ENCODE assay signal across 8 mouse cellular contexts in the genomic region with DNA sequence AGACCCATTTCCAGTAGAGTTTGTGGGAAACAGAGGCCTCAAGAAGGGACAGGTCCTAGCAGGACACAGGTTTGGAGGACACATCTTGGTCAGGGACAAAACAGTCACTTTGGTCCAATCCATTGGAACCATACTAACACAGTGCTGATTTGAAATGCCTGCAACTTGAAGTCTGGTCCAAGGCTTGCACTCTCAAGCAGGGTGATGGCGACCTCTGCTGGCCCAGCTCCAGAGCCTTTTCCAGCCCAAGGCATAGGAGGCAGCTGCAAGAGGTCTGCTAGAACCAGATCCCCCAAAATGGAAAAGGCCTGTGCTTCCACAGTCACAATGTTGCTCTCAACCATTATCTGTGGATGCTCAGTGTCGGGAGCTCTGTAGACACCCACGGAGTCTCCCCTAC. TPM values are rescaled to one million over a fixed set of nuclear protein-coding genes. Genes with fewer than 3 reads are reported as not detected.
DNase-seq lines count a peak whose midpoint lies in the region; ATAC-seq and TF ChIP-seq lines count a peak whose summit lies in the region.

No protein-coding gene starts in this region.

- H3K4me3 ChIP-seq in lung, embryonic 14.5 days (ENCODE audit: low read depth, low read length), result no peak overlapping the region
- H3K4me3 ChIP-seq in kidney, postnatal 0 days (replicated peaks; ENCODE audit: low read depth, low read length), result no peak overlapping the region
- H3K4me3 ChIP-seq in midbrain, embryonic 14.5 days (replicated peaks; ENCODE audit: low read depth, low read length), result no peak overlapping the region

- no peak overlapping the region for H3K27ac ChIP-seq in lung, embryonic 14.5 days (ENCODE audit: low read depth)
- no peak overlapping the region for H3K27ac ChIP-seq in kidney, postnatal 0 days
- H3K27ac ChIP-seq in midbrain, embryonic 14.5 days (replicated peaks; ENCODE audit: low read depth, low read length), result no peak overlapping the region

- no peaks in the 10 kb centered on the region for H3K27me3 ChIP-seq in lung, embryonic 14.5 days (ENCODE audit: insufficient read depth, low read length)
- H3K27me3 ChIP-seq in kidney, postnatal 0 days (ENCODE audit: insufficient read depth, low read length), result no peaks in the 10 kb centered on the region
- H3K27me3 ChIP-seq in midbrain, embryonic 14.5 days (ENCODE audit: control insufficient read depth, insufficient read depth, low read length), result no peaks in the 10 kb centered on the region

- H3K9ac ChIP-seq in lung, embryonic 14.5 days, result no peak overlapping the region
- H3K9ac ChIP-seq in kidney, postnatal 0 days (ENCODE audit: low read depth, low read length), result no peak overlapping the region
- H3K9ac ChIP-seq in midbrain, embryonic 14.5 days (replicated peaks; ENCODE audit: low read length), result no peak overlapping the region

- TF ChIP-seq CTCF in lung, embryonic 14.5 days (IDR thresholded peaks at IDR 0.05; ENCODE audit: low read depth), result peak; percentile 84
- peak; percentile 88 for TF ChIP-seq CTCF in kidney, postnatal 0 days (IDR thresholded peaks at IDR 0.05; ENCODE audit: low read depth)

- 10% methylated on average over 3 of the region's 3 CpGs for WGBS in lung, embryonic 14.5 days
- WGBS in kidney, postnatal 0 days, result 12% methylated on average over 3 of the region's 3 CpGs
- 16% methylated on average over 3 of the region's 3 CpGs for WGBS in midbrain, embryonic 14.5 days

- 0 out of 2 replicates have a peak, but pooled peaks cover 10% of the 10 kb centered on the region for H3K4me1 ChIP-seq in lung, embryonic 14.5 days (ENCODE audit: insufficient read depth)
- no peaks in the 10 kb centered on the region for H3K4me1 ChIP-seq in kidney, postnatal 0 days (replicated peaks; ENCODE audit: insufficient read depth, low read length)
- peaks cover 31% of the 10 kb centered on the region for H3K4me1 ChIP-seq in midbrain, embryonic 14.5 days (ENCODE audit: control insufficient read depth, insufficient read depth, low read length)

- no peak for ATAC-seq in lung, embryonic 14.5 days (ENCODE audit: insufficient read depth)
- no peak for ATAC-seq in kidney, postnatal 0 days (replicated peaks; ENCODE audit: low FRiP score, low read depth)
- ATAC-seq in midbrain, embryonic 14.5 days (ENCODE audit: low FRiP score, low TSS enrichment), result peak; percentile 63

- H3K9me3 ChIP-seq in lung, embryonic 14.5 days (ENCODE audit: low read depth, low read length), result no peaks in the 10 kb centered on the region
- H3K9me3 ChIP-seq in kidney, postnatal 0 days (replicated peaks; ENCODE audit: low read length), result no peaks in the 10 kb centered on the region
- H3K9me3 ChIP-seq in midbrain, embryonic 14.5 days (ENCODE audit: control insufficient read depth, low read length), result no peaks in the 10 kb centered on the region

- DNase-seq in adrenal gland, postnatal 10 days, result peak; percentile 83
- no peak for DNase-seq in adrenal gland, adult 8-10 months
- peak; percentile 88 for DNase-seq in lung, embryonic 14.5 days
- DNase-seq in lung, postnatal 25 days (ENCODE audit: low spot score), result no peak
- DNase-seq in embryo, embryonic 9.5 days (ENCODE audit: extremely low spot score), result peak; percentile 68
- DNase-seq in kidney, postnatal 0 days (ENCODE audit: low spot score), result peak; percentile 81
- peak; percentile 94 for DNase-seq in midbrain, embryonic 14.5 days
- no peak for DNase-seq in T-cell, adult 2 months (ENCODE audit: low spot score)

- H3K4me2 ChIP-seq in lung, embryonic 14.5 days, result no peak overlapping the region
- no peak overlapping the region for H3K4me2 ChIP-seq in kidney, postnatal 0 days (ENCODE audit: low read length)
- H3K4me2 ChIP-seq in midbrain, embryonic 14.5 days (ENCODE audit: low read length), result no peak overlapping the region

- H3K36me3 ChIP-seq in lung, embryonic 14.5 days (ENCODE audit: insufficient read depth), result no peaks in the 10 kb centered on the region
- H3K36me3 ChIP-seq in kidney, postnatal 0 days (ENCODE audit: insufficient read depth, low read length), result no peaks in the 10 kb centered on the region
- no peaks in the 10 kb centered on the region for H3K36me3 ChIP-seq in midbrain, embryonic 14.5 days (ENCODE audit: control insufficient read depth, insufficient read depth, low read length)

RNA-seq across cellular contexts. Expression of gene Prr5, which starts 39.7 kb away (rescaled TPM):
- total RNA-seq in adrenal gland, postnatal 10 days (2021), result 10 to 100 TPM; 11.4 to 12.1 TPM
- 1 to 10 TPM; 4.8 to 8.3 (median 6.0) TPM for total RNA-seq in adrenal gland, adult 8-10 months (2022)
- 24.5 and 27.8 TPM in 2 replicates for polyA plus RNA-seq in lung, embryonic 14.5 days (2014; fragmentation: Nextera tagmentation; extraction: Ambion mirVana)
- polyA plus RNA-seq in kidney, postnatal 0 days (2015; fragmentation: Nextera tagmentation; extraction: Ambion mirVana), result 35.0 and 35.6 TPM in 2 replicates
- polyA plus RNA-seq in midbrain, embryonic 14.5 days (2014; fragmentation: Nextera tagmentation; extraction: Ambion mirVana), result 19.5 and 19.9 TPM in 2 replicates

Comparison
In these comparisons a context has a peak if more than half of its experiments do, and no peak if none do; other contexts are left out.
1. DNase-seq: peak in adrenal gland, postnatal 10 days (single experiment), lung, embryonic 14.5 days (single experiment), embryo, embryonic 9.5 days (single experiment), kidney, postnatal 0 days (single experiment) and midbrain, embryonic 14.5 days (single experiment); none in adrenal gland, adult 8-10 months (single experiment), lung, postnatal 25 days (single experiment) and T-cell, adult 2 months (single experiment).